Mouse (Mus musculus) liver, adult 2 months (tissue): Measurements from ENCODE around the gene Acaca. TPM values are rescaled to one million over a fixed set of nuclear protein-coding genes. Genes with fewer than 3 reads are reported as not detected.
A peak's percentile ranks its signal among the peaks of the same experiment; 100 is the strongest.

Experiments used
- DNase-seq: peaks from one replicate; pipeline ENCODE4 v3.0.0-alpha.2; 2011; ENCODE audit warnings: low read depth, low spot score; ENCODE audit errors: extremely low read depth
- H3K27ac ChIP-seq: fragments of 200-500 bp; replicated peaks from 2 replicates; pipeline ENCODE4 v1.5.1; 2012; ENCODE audit warnings: low read depth, mild to moderate bottlenecking, control low read depth, inconsistent platforms, low read length; ENCODE audit not compliant: insufficient read depth
- H3K27me3 ChIP-seq: fragments of 200-500 bp; 2 replicates; pipeline ENCODE4 v1.6.1; 2012; ENCODE audit warnings: mild to moderate bottlenecking, moderate library complexity, low read length, inconsistent platforms; ENCODE audit not compliant: control insufficient read depth, insufficient read depth
- H3K36me3 ChIP-seq: fragments of 200-500 bp; 2 replicates; pipeline ENCODE4 v1.6.1; 2012; ENCODE audit warnings: low read length, inconsistent platforms; ENCODE audit not compliant: control insufficient read depth, insufficient read depth
- H3K4me1 ChIP-seq: fragments of 200-500 bp; 2 replicates; pipeline ENCODE4 v1.6.1; 2011; ENCODE audit warnings: low read length; ENCODE audit not compliant: control insufficient read depth, insufficient read depth
- H3K4me3 ChIP-seq: fragments of 200-500 bp; 2 replicates; pipeline ENCODE4 v1.5.1; 2011; ENCODE audit warnings: low read depth, mild to moderate bottlenecking, control low read depth, low read length, moderate library complexity; ENCODE audit not compliant: insufficient read depth
- H3K79me2 ChIP-seq: fragments of 200-500 bp; 2 replicates; pipeline ENCODE4 v1.6.1; 2012; ENCODE audit warnings: inconsistent platforms, mild to moderate bottlenecking, low read length, moderate library complexity; ENCODE audit not compliant: control insufficient read depth, insufficient read depth
- H3K9ac ChIP-seq: fragments of 200-500 bp; 2 replicates; pipeline ENCODE4 v1.6.1; 2012; ENCODE audit warnings: low read depth, mild to moderate bottlenecking, control low read depth, inconsistent platforms, low read length
- CTCF ChIP-seq: fragments of 200-500 bp; IDR thresholded peaks from 2 replicates; pipeline ENCODE4 v1.5.1; 2011; ENCODE audit warnings: low read depth, low read length, control low read depth
- POLR2A ChIP-seq: fragments of 200-500 bp; IDR thresholded peaks from 2 replicates; pipeline ENCODE4 v1.6.1; 2011; ENCODE audit warnings: low read length, control low read depth; ENCODE audit not compliant: insufficient read depth; ENCODE audit errors: extremely low read depth
- WGBS: fragments of 180-500 bp; shearing (Covaris S2); methylation state at CpG from one replicate; pipeline ENCODE4 v1.1.7; 2018; 5-methylcytosine and 5-hydroxymethylcytosine counted together
- polyA plus RNA-seq: library from polyadenylated mRNA; depleted of rRNA; stranded (reverse); fragments of >200 nt; gene quantifications from 2 replicates; pipeline ENCODE4 v1.2.3, GENCODE M21; 2012
- total RNA-seq: library from RNA; depleted of rRNA; stranded (reverse); fragments of >200 nt; gene quantifications from 2 replicates; pipeline ENCODE4 v1.2.3, GENCODE M21; 2014

Acaca gene
- total and polyA plus RNA-seq, 2 experiments, result 20.7 to 86.4 TPM

DNA sequence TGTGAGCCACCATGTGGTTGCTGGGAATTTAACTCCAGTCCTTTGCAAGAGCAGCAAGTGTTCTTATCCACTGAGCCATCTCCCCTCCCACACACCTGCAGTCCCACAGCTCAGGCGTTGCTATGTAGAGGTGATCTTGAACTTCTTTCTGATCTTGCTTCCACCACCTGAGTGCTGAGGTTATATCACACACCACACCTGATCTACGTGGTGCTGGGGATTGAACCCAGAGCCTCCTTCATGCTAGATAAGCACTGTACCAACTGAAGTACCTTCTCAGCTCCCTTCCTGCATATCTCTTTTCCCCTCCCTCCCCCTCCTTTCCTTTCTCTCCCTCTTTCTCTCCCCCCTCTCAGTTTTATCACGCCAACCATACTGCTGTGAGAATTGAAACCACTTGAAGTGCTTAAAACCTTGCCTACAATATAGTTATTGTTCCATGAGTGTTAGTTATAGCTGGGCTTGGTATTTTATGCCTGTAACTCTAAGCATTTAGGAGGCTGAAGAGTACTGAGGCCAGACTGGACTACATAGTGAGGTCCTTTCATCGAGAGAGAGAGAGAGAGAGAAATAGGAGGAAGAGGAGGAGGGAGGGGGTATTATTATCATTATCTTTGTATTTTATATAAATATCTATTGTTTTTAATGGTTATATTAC, 128.7 kb downstream of the Acaca start:
- Histone ChIP-seq H3K36me3 (peaks cover 73% of the 10 kb centered on the region), H3K79me2 (no peaks in the 10 kb centered on the region), H3K27me3 (no peaks in the 10 kb centered on the region), H3K4me3 (no peak overlapping the region), H3K4me1 (no peaks in the 10 kb centered on the region), H3K27ac (no peak overlapping the region), H3K9ac (no peak overlapping the region)
- TF ChIP-seq POLR2A (no peak), CTCF (no peak)
- 90% methylated on average over 4 of the region's 4 CpGs for WGBS
- DNase-seq, result no peak

DNA sequence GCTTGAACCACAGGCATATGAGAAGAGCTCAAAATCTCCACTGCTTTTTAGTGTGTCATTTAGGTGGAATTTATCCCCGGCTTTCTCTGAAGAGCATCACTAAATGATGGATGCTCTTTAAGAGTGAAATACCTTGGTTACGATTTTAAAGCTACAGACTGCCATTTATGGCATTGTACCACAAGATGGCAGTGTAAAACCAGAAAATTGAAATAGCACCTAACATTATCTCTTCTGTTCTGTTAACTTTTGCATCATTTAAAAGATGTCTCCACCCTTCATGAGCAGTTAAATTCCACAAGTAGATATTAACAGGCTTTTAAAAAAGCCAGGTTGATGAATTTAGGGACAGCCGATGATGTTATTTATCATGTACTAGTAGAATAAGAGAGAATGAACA, 135.0 kb downstream of the Acaca start:
- Histone ChIP-seq H3K4me1 (no peaks in the 10 kb centered on the region), H3K27ac (no peak overlapping the region), H3K79me2 (no peaks in the 10 kb centered on the region), H3K27me3 (no peaks in the 10 kb centered on the region), H3K36me3 (peaks cover 81% of the 10 kb centered on the region), H3K4me3 (no peak overlapping the region), H3K9ac (no peak overlapping the region)
- no peak for DNase-seq
- WGBS, result 71% methylated on average over 3 of the region's 3 CpGs
- peak; percentile 26; the same call in 1 of the 2 replicates for TF ChIP-seq CTCF
- no peak for TF ChIP-seq POLR2A

GRCm38 (mm10) chr11:84268068-84268467, 138.6 kb downstream of the Acaca start:
- Histone ChIP-seq H3K27ac (no peak overlapping the region), H3K27me3 (no peaks in the 10 kb centered on the region), H3K79me2 (no peaks in the 10 kb centered on the region), H3K4me3 (no peak overlapping the region), H3K9ac (no peak overlapping the region), H3K36me3 (peaks cover 83% of the 10 kb centered on the region), H3K4me1 (no peaks in the 10 kb centered on the region)
- peak; percentile 44 for DNase-seq
- TF ChIP-seq CTCF (peak; percentile 47; the same call in 1 of the 2 replicates), POLR2A (no peak)

GRCm38 (mm10) chr11:84270511-84270910, 141.0 kb downstream of the Acaca start:
- H3K36me3 ChIP-seq, result peaks cover 75% of the 10 kb centered on the region
- WGBS, result 84% methylated on average over 3 of the region's 3 CpGs
- no peaks in the 10 kb centered on the region for H3K4me1 ChIP-seq
- H3K79me2 ChIP-seq, result no peaks in the 10 kb centered on the region
- H3K4me3 ChIP-seq, result no peak overlapping the region
- H3K27me3 ChIP-seq, result no peaks in the 10 kb centered on the region
- no peak overlapping the region for H3K9ac ChIP-seq
- H3K27ac ChIP-seq, result no peak overlapping the region
- no peak for DNase-seq
- no peak for TF ChIP-seq POLR2A

- no peak overlapping the region for H3K27ac ChIP-seq
- DNase-seq, result no peak
- H3K79me2 ChIP-seq, result no peaks in the 10 kb centered on the region
- H3K4me1 ChIP-seq, result no peaks in the 10 kb centered on the region
- H3K27me3 ChIP-seq, result no peaks in the 10 kb centered on the region
- no peak overlapping the region for H3K9ac ChIP-seq
- WGBS, result 94% methylated on average over 10 of the region's 10 CpGs
- H3K4me3 ChIP-seq, result no peak overlapping the region
- TF ChIP-seq CTCF, result no peak
- TF ChIP-seq POLR2A, result no peak
- peaks cover 75% of the 10 kb centered on the region for H3K36me3 ChIP-seq
Observed at GRCm38 (mm10) chr11:84271948-84272347, 142.5 kb downstream of the Acaca start.

GRCm38 (mm10) chr11:84272574-84272973, 143.1 kb downstream of the Acaca start:
- Histone ChIP-seq H3K27ac (no peak overlapping the region), H3K9ac (no peak overlapping the region), H3K36me3 (peaks cover 76% of the 10 kb centered on the region), H3K4me1 (no peaks in the 10 kb centered on the region), H3K79me2 (no peaks in the 10 kb centered on the region), H3K27me3 (no peaks in the 10 kb centered on the region), H3K4me3 (no peak overlapping the region)
- DNase-seq, result no peak
- TF ChIP-seq POLR2A (no peak), CTCF (no peak)
- 91% methylated on average over 3 of the region's 3 CpGs for WGBS
